Mouse (Mus musculus) brain, embryonic 14.5 days (tissue): Measurements from ENCODE around the gene Borcs5.

Experiments used
- CTCF ChIP-seq: fragments of 200-500 bp; IDR thresholded peaks from 2 replicates; pipeline ENCODE4 v1.5.1; 2012; ENCODE audit warnings: inconsistent platforms, mild to moderate bottlenecking, moderate library complexity, borderline replicate concordance; ENCODE audit not compliant: insufficient read depth, insufficient read length; ENCODE audit errors: extremely low read depth
- POLR2A ChIP-seq: fragments of 200-500 bp; IDR thresholded peaks from 2 replicates; pipeline ENCODE4 v1.6.1; 2012; ENCODE audit warnings: mild to moderate bottlenecking, inconsistent platforms, borderline replicate concordance; ENCODE audit not compliant: poor library complexity, insufficient read depth, insufficient read length, severe bottlenecking; ENCODE audit errors: extremely low read depth

DNA sequence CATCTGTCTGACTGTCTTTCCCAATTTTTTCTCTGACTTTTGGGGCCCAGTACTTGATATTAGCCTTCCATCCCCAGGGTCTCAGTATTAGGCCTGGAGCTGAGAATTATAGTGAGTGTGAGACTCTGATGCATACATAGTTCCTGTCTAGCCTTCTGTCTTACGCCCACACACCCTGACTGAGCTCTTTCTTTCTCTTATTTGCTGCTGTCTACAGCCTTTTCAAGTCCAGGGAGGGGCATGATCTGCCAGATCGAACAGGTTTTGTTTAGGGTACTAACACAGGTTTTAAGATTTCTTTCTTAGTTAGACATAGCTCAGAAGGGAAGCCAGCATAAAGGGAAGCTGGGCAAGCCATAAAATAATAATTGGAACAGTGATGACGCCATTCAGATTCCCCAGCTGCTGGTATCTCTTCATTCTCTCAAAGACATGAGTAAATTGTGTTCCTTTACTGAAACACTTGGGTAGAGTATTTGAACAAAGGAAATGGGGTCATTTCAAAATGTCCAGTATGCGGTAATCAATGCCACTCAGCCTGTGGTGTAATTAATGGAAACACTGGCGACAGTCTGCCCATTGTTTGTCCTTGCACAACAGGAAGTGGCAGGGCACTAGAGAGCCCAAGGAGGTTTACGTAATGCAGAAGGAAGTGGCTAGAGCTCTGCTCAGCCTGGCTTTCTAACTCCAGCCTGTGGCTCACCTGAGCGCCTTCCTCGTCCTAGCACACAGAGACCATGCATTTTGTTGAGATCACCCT, 61.3 kb downstream of the Borcs5 start:
- TF ChIP-seq CTCF (no peak), POLR2A (no peak)
